Mouse (Mus musculus): ENCODE results near the gene Aldh1l1. TPM values are rescaled to one million over a fixed set of nuclear protein-coding genes. Genes with fewer than 3 reads are reported as not detected.

Aldh1l1 gene
- polyA plus RNA-seq, 2 experiments from 2014 or later = 1.4 to 5.1 TPM

GRCm38 (mm10) chr6:90598197-90598596, 112.0 kb downstream of the Aldh1l1 start:
- no peak for ATAC-seq

GRCm38 (mm10) chr6:90600351-90600750, 114.1 kb downstream of the Aldh1l1 start:
- ATAC-seq = no peak

- ATAC-seq = no peak
Measured at GRCm38 (mm10) chr6:90601736-90602135, 115.5 kb downstream of the Aldh1l1 start.

- no peak for ATAC-seq
Measured at GRCm38 (mm10) chr6:90602304-90602703, 116.1 kb downstream of the Aldh1l1 start.

GRCm38 (mm10) chr6:90603126-90603525, 116.9 kb downstream of the Aldh1l1 start:
- no peak for ATAC-seq

- ATAC-seq = peak; percentile 1
Measured at GRCm38 (mm10) chr6:90604130-90604529, 117.9 kb downstream of the Aldh1l1 start.

- peak; percentile 64 for ATAC-seq
Measured at GRCm38 (mm10) chr6:90604533-90605297, 118.5 kb downstream of the Aldh1l1 start, which contains the start of gene Slc41a3. Gene Slc41a3, plus strand, starts transcription at chr6:90604725.

- no peak for ATAC-seq
Measured at GRCm38 (mm10) chr6:90605298-90605665, 119.1 kb downstream of the Aldh1l1 start.

- ATAC-seq = peak; percentile 58
Measured at GRCm38 (mm10) chr6:90606538-90606937, 120.3 kb downstream of the Aldh1l1 start.

- peak; percentile 57 for ATAC-seq
Measured at GRCm38 (mm10) chr6:90607196-90607595, 121.0 kb downstream of the Aldh1l1 start.

- no peak for ATAC-seq
Measured at GRCm38 (mm10) chr6:90608186-90608585, 122.0 kb downstream of the Aldh1l1 start.

- no peak for ATAC-seq
Measured at GRCm38 (mm10) chr6:90610248-90610647, 124.0 kb downstream of the Aldh1l1 start.

GRCm38 (mm10) chr6:90613277-90613676, 127.0 kb downstream of the Aldh1l1 start:
- no peak for ATAC-seq

GRCm38 (mm10) chr6:90615362-90615761, 129.1 kb downstream of the Aldh1l1 start:
- ATAC-seq = no peak

GRCm38 (mm10) chr6:90615991-90616390, 129.8 kb downstream of the Aldh1l1 start:
- peak; percentile 62 for ATAC-seq

GRCm38 (mm10) chr6:90616481-90616880, 130.3 kb downstream of the Aldh1l1 start:
- no peak for ATAC-seq

GRCm38 (mm10) chr6:90618274-90618673, 132.0 kb downstream of the Aldh1l1 start:
- peak; percentile 75 for ATAC-seq

- no peak for ATAC-seq
Measured at GRCm38 (mm10) chr6:90618821-90619636, 132.8 kb downstream of the Aldh1l1 start.

GRCm38 (mm10) chr6:90619936-90620335, 133.7 kb downstream of the Aldh1l1 start:
- no peak for ATAC-seq

- no peak for ATAC-seq
Measured at GRCm38 (mm10) chr6:90620791-90621583, 134.8 kb downstream of the Aldh1l1 start.

- no peak for ATAC-seq
Measured at GRCm38 (mm10) chr6:90621584-90621890, 135.3 kb downstream of the Aldh1l1 start.

GRCm38 (mm10) chr6:90622758-90623455, 136.7 kb downstream of the Aldh1l1 start:
- ATAC-seq = no peak
